Mouse (Mus musculus) limb, embryonic 13.5 days (tissue): Measurements from ENCODE around the gene Gm43064. TPM values are rescaled to one million over a fixed set of nuclear protein-coding genes. Genes with fewer than 3 reads are reported as not detected.
A peak's percentile ranks its signal among the peaks of the same experiment; 100 is the strongest.
"Not testable (repeated sequence)": the region's sequence is repeated elsewhere in the genome, so short reads cannot be mapped to it uniquely, and the experiment has no call there.

ENCODE experiments used
- ATAC-seq: fragments of 200-750 bp; cut with Nextera tagmentation; 2 replicates; pipeline ENCODE4 v1.8.0; 2017; ENCODE audit warnings: low read depth, moderate number of reproducible peaks, moderate TSS enrichment; ENCODE audit not compliant: low FRiP score
- H3K27ac ChIP-seq: fragments of 300-500 bp; sonication (generic); 2 replicates; pipeline ENCODE4 v1.5.1; 2015; ENCODE audit warnings: inconsistent platforms, mild to moderate bottlenecking, moderate library complexity
- H3K27me3 ChIP-seq: fragments of 300-500 bp; sonication (generic); 2 replicates; pipeline ENCODE4 v1.6.1; 2015; ENCODE audit warnings: mild to moderate bottlenecking, inconsistent platforms
- H3K36me3 ChIP-seq: fragments of 300-500 bp; sonication (generic); 2 replicates; pipeline ENCODE4 v1.6.1; 2015; ENCODE audit warnings: inconsistent platforms, mild to moderate bottlenecking, moderate library complexity
- H3K4me1 ChIP-seq: fragments of 300-500 bp; sonication (generic); 2 replicates; pipeline ENCODE4 v1.6.1; 2015; ENCODE audit warnings: inconsistent platforms
- H3K4me2 ChIP-seq: fragments of 300-500 bp; sonication (generic); replicated peaks from 2 replicates; pipeline ENCODE4 v1.6.1; 2015; ENCODE audit warnings: inconsistent platforms, mild to moderate bottlenecking, moderate library complexity
- H3K4me3 ChIP-seq: fragments of 300-500 bp; sonication (generic); 2 replicates; pipeline ENCODE4 v1.5.1; 2015; ENCODE audit warnings: moderate library complexity, mild to moderate bottlenecking, inconsistent platforms
- H3K9ac ChIP-seq: fragments of 300-500 bp; sonication (generic); 2 replicates; pipeline ENCODE4 v1.6.1; 2015; ENCODE audit warnings: mild to moderate bottlenecking, inconsistent platforms
- H3K9me3 ChIP-seq: fragments of 300-500 bp; sonication (generic); 2 replicates; pipeline ENCODE4 v1.6.1; 2016; ENCODE audit warnings: inconsistent platforms
- WGBS: fragments of 180-500 bp; shearing (Covaris S2); methylation state at CpG from one replicate; pipeline ENCODE4 v1.1.7; 2015; 5-methylcytosine and 5-hydroxymethylcytosine counted together
- polyA plus RNA-seq: library from polyadenylated mRNA; unstranded; fragments of >200 nt; fragmentation: Nextera tagmentation; extraction: Ambion mirVana; gene quantifications from 2 replicates; pipeline ENCODE4 v1.2.1, GENCODE M21; 2015

Gene Gm43064
- polyA plus RNA-seq, 1 experiment from 2014 or later, result 0.34 TPM

DNA sequence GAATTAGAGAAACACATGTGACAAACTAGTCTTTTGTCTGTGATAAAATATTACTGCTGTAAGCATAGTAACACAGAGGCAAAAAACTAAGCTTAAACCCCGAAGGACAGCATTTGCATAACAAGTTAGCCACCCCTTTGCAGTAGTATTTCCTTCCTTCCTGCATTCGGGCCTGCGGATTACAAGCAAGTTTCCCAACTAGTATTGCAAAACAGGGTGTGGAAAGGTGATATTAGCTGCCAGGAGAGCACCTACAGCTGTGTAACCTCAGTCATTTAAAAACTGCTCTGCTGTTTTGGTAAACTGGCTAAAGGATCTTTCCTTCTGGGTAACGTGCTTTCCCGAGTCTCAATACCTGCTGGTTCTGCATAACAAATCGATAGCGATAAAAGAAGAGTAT lies 22.1 kb upstream of the Gm43064 start:
- Histone ChIP-seq H3K9me3 (no peaks in the 10 kb centered on the region), H3K9ac (no peak overlapping the region), H3K4me1 (peaks cover 35% of the 10 kb centered on the region), H3K4me2 (no peak overlapping the region), H3K27me3 (no peaks in the 10 kb centered on the region), H3K4me3 (no peak overlapping the region), H3K36me3 (no peaks in the 10 kb centered on the region), H3K27ac (no peak overlapping the region)
- ATAC-seq, result no peak
- 75% methylated on average over 7 of the region's 7 CpGs for WGBS

DNA sequence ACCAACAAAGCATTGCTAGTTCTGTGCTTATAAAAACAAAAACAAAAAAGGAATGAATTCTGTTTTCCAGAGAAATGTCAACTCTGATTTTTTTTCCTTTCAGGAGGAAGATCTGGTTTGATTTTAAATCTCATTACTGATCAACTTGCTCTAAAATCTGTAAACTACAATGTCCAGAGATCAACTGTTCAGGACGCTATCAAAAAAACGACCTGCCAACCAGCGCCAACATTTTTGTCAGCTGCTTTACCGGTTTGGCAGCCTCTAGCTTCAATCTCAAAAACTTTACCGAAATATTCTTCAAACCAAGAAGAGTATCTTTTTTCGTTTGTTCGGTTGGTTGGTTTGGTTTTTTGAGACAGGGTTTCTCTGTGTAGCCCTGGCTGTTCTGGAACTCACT lies 20.3 kb upstream of the Gm43064 start:
- Histone ChIP-seq H3K4me3 (peak overlapping the region; percentile 93; the same call in 1 of the 2 replicates), H3K4me2 (peak overlapping the region; percentile 77), H3K27me3 (0 out of 2 replicates have a peak, but pooled peaks cover 2% of the 10 kb centered on the region), H3K27ac (no peak overlapping the region), H3K36me3 (no peaks in the 10 kb centered on the region), H3K4me1 (peaks cover 35% of the 10 kb centered on the region), H3K9ac (no peak overlapping the region), H3K9me3 (no peaks in the 10 kb centered on the region)
- WGBS, result 78% methylated on average over 7 of the region's 7 CpGs
- ATAC-seq, result no peak

DNA sequence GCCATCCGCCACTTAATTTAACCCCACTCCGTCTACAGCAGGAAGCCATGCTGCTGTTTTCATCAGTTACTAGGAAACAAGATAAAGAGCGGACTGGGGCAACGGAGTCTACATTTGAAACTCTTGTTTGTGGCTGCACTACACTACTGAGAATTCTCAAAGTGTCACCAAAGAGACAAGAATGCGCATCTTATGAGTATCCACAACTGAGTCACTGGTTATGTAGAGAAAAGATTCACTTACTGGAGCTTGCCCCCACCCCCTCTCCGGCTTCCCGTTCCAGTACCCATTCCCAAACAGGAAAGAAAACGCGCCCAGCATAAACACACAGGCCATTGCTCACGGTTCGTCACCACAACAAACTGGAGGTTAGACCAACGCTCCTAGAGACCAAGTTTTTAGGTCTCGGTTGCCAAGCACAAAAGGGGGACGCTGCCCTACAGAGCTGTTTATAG lies 19.5 kb upstream of the Gm43064 start:
- WGBS, result 3% methylated on average over 14 of the region's 14 CpGs
- peaks cover 32% of the 10 kb centered on the region for H3K4me1 ChIP-seq
- peak overlapping the region; percentile 29; the same call in 1 of the 2 replicates for H3K27ac ChIP-seq
- H3K9me3 ChIP-seq, result no peaks in the 10 kb centered on the region
- H3K9ac ChIP-seq, result peak overlapping the region; percentile 93
- no peak for ATAC-seq
- H3K36me3 ChIP-seq, result no peaks in the 10 kb centered on the region
- H3K4me3 ChIP-seq, result peak overlapping the region; percentile 93
- 0 out of 2 replicates have a peak, but pooled peaks cover 3% of the 10 kb centered on the region for H3K27me3 ChIP-seq
- peak overlapping the region; percentile 77 for H3K4me2 ChIP-seq

DNA sequence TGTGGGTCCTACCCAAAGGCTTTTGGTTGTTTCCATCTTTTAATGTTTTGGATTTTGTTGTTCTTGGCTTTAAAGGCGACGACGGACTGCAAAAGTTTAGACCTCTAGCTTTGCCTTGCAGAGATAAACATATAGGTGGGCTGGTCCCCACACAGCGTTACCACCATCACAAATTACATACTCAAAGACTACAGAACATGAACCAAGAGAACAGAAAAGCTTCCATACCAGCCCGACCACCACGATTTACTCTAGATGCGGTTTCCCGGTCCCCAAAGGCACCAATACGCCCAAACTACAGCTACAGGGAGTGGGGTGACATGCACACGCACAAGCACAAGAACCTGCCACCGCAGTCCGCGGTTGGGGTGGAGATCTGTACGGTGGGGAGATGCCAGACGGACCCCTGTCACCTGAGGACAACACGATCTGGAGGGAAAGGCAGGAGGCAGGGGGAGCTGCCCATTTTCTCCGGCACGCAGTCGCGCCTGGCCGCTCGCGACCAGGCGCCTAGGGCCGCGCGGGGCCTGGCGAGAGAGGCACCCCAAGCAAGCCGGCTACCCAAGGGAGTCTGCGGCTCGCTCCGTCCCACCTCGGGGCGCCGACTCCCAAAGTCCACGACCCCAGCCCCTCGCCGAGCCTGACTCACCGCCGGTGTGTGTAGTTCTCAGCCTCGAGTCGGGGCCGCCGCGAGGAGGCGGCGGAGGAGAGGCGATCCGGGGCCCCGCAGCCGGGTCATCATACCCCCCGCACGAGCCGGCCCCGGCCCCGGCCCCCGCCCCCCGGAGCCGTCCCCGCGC lies 18.8 kb upstream of the Gm43064 start:
- H3K9me3 ChIP-seq, result no peaks in the 10 kb centered on the region
- peak overlapping the region; percentile 77 for H3K4me2 ChIP-seq
- peaks cover 25% of the 10 kb centered on the region for H3K4me1 ChIP-seq
- peak; percentile 86 for ATAC-seq
- 0% methylated on average over 48 of the region's 61 CpGs for WGBS
- peak overlapping the region; percentile 89 for H3K27ac ChIP-seq
- H3K4me3 ChIP-seq, result peak overlapping the region; percentile 93
- 0 out of 2 replicates have a peak, but pooled peaks cover 3% of the 10 kb centered on the region for H3K27me3 ChIP-seq
- H3K36me3 ChIP-seq, result no peaks in the 10 kb centered on the region
- peak overlapping the region; percentile 93 for H3K9ac ChIP-seq

DNA sequence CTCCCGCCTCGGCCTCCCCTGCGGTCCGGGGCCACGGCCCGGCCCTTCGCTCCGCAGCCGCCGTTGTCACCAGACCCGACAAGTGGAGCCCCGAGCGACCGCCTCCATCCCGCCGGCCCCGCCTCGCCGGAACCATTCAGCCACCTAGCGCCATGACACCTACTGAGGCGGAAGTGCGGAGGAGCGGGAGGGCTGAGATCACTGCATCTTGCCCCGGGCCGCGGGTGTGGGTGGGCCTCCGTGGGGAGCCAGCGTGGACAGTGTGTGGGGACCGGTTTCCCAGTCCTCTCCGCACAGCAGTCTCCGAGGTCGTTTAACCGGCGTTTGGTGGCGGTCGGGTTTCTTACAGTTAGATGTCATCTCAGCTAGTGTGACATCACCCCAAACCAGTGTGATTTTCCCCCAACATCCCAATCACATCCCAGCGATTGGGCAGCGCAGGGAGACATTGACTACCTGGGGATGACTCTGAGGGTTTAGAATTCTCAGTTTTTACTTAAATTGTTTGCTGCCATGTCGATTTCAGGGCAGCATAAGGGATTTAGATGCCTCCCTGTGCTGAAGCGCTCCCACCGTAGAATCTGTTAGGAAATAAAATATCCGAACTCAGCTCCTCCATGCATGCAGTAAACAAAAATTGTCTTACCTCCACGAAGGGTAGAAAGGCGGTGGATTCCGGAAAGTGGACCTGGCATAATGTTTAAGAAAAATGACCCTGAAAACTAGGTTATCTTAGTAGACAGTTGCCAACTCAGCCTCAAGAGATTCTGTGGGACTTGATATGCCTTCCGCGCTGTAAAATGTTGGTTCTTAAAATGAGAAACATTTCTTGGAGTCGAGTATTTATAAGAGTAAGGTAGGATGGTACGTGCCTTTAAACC lies 17.9 kb upstream of the Gm43064 start, which contains the start of gene Hipk1:
Gene Hipk1 (minus strand): TSS at position 334 of the 881 bp plus-strand sequence.
- WGBS, result 10% methylated on average over 49 of the region's 49 CpGs

DNA sequence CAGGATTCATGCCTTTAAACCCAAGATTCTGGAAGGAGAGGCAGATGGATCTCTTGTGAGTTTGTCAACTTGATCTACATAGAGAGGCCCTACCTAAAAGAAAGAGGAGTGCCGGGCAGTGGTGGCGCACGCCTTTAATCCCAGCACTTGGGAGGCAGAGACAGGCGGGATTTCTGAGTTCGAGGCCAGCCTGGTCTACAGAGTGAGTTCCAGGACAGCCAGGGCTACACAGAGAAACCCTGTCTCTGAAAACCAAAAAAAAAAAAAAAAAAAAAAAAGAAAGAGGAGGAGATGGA lies 17.3 kb upstream of the Gm43064 start:
- H3K4me1 ChIP-seq, result peaks cover 25% of the 10 kb centered on the region
- H3K9me3 ChIP-seq, H3K27me3 ChIP-seq, H3K36me3 ChIP-seq, H3K27ac ChIP-seq, ATAC-seq: not testable (repeated sequence)
- H3K4me2 ChIP-seq, result peak overlapping the region; percentile 77
- WGBS, result 85% methylated on average over 5 of the region's 5 CpGs
- peak overlapping the region; percentile 93; the same call in 1 of the 2 replicates for H3K9ac ChIP-seq
- H3K4me3 ChIP-seq, result peak overlapping the region; percentile 93; the same call in 1 of the 2 replicates

More for the DNA sequence above, 17.9 kb upstream of the Gm43064 start, which contains the start of gene Hipk1:
- Histone ChIP-seq H3K4me3 (peak within 1 kb of the TSS; percentile 93), H3K9ac (peak within 1 kb of the TSS; percentile 93), H3K4me1 (peaks cover 25% of the 10 kb centered on the region), H3K36me3 (no peaks in the 10 kb centered on the region), H3K9me3 (no peaks in the 10 kb centered on the region), H3K27me3 (0 out of 2 replicates have a peak, but pooled peaks cover 3% of the 10 kb centered on the region), H3K27ac (peak within 1 kb of the TSS; percentile 89), H3K4me2 (peak within 1 kb of the TSS; percentile 77)
- ATAC-seq, result peak; percentile 96

DNA sequence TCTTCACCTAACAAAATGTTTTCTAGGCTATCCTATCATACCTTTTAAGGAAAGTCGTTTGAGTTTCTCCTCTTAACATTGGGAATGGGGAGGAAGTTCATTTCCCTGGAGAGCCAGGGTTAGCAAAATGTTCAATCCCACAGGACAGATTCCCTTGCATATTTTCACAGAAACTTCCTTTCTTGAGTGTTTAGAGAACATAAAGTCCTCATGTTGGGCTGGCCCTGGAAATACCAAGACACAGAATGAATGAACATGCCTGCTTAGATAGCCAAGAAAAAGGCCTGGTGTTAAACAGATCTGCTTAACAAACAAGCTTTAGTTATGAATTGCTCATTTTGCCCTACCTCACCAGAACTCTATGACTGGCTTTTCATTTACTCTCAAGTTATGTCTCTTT lies 16.8 kb upstream of the Gm43064 start:
- H3K9ac ChIP-seq, result no peak overlapping the region
- no peak overlapping the region for H3K4me3 ChIP-seq
- 0 out of 2 replicates have a peak, but pooled peaks cover 3% of the 10 kb centered on the region for H3K27me3 ChIP-seq
- WGBS, result 78% methylated on average over 1 of the region's 1 CpGs
- H3K4me1 ChIP-seq, result peaks cover 21% of the 10 kb centered on the region
- no peaks in the 10 kb centered on the region for H3K9me3 ChIP-seq
- H3K4me2 ChIP-seq, result no peak overlapping the region
- H3K36me3 ChIP-seq, result no peaks in the 10 kb centered on the region
- ATAC-seq, result no peak
- no peak overlapping the region for H3K27ac ChIP-seq

DNA sequence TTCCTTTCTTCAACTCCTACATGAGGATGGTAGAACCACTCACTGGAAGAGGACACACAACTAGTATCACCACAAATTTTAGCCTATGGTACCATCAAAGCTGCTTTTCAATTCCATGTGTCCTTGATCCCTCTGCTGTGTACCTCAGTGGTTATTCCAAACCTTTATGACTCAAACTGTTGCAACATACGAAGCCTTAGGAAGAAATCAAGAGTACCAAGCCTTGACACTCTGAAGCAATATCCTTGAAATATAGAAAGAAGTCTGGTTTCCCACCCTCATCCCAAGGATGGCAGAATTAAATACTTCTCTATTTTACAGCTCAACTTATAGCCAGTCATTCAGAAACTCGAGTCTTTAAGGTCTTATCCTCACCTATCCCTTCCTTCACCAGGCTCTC lies 13.0 kb upstream of the Gm43064 start:
- Histone ChIP-seq H3K36me3 (no peaks in the 10 kb centered on the region), H3K4me1 (peaks cover 6% of the 10 kb centered on the region; the same call in 1 of the 2 replicates), H3K27ac (no peak overlapping the region), H3K4me3 (no peak overlapping the region), H3K27me3 (0 out of 2 replicates have a peak, but pooled peaks cover 3% of the 10 kb centered on the region), H3K9me3 (no peaks in the 10 kb centered on the region), H3K4me2 (no peak overlapping the region), H3K9ac (no peak overlapping the region)
- 56% methylated on average over 2 of the region's 2 CpGs for WGBS
- ATAC-seq, result no peak

DNA sequence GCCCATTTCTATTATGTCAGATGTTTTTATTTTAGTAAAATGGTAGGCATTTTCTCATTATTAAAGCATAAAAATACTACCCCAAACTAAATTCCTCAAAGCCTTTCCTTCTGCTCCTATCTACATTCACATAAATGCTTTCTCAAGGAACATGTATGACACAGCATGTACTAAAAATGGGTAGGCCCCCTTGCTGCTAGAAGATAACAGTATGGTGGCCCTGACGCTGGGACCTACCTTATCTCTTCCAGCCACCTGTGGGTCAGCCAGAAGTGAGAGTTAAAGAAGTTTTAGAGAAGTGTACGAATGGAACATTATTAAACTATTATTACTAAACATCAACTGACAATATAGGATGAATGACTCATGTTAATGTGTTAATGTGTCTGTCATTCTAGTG lies 9.9 kb upstream of the Gm43064 start:
- H3K36me3 ChIP-seq, result peaks cover 27% of the 10 kb centered on the region
- no peak overlapping the region for H3K9ac ChIP-seq
- no peak overlapping the region for H3K4me2 ChIP-seq
- 78% methylated on average over 2 of the region's 2 CpGs for WGBS
- H3K4me3 ChIP-seq, result no peak overlapping the region
- no peak for ATAC-seq
- H3K4me1 ChIP-seq, result peaks cover 7% of the 10 kb centered on the region; the same call in 1 of the 2 replicates
- no peak overlapping the region for H3K27ac ChIP-seq
- no peaks in the 10 kb centered on the region for H3K9me3 ChIP-seq
- H3K27me3 ChIP-seq, result no peaks in the 10 kb centered on the region

DNA sequence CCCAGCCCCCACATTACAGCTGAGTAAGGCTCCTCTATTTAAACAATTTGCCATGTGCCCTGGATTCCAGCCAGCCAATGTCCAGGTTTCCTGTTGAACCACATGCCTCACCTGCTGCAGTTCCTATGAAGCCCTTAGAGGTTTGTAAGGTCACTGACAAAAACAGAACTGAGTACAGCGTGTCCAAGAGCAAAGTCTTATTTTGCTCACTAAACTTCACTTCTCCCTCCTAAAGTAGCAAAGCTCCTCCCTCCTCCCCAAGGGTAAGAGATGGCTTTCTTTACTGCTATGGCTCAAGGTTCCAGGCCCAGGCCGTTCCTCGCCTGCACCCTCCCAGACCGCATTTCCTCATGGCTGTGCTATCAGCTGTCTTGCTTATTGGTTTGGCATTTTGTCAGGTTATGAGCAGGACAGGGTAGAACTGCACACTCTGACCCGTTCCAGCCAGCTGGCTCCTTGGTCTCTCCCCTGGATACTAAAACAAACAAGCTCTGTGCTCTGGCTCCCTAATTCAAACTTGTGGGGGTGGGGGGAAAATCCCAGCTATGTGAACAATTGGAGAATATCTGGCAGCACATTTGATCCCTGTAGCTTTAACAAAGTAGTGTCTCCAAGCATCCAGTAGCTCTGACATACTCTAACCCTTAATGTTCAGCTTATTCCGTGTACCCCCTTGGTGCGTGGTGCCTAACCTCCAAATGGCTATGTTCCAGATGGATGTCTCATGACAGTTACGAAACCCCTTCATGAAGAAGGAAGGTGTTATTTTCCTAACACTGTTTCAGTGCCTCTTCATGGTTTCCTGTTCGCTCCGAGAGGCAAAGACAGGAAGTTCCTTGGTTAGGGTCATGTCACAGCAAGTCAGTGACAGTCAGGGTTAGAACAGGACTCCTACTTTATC lies 7.5 kb upstream of the Gm43064 start:
- WGBS, result 75% methylated on average over 10 of the region's 10 CpGs
- Histone ChIP-seq H3K27me3 (no peaks in the 10 kb centered on the region), H3K9ac (no peak overlapping the region), H3K36me3 (peaks cover 44% of the 10 kb centered on the region), H3K4me1 (peaks cover 7% of the 10 kb centered on the region; the same call in 1 of the 2 replicates), H3K4me3 (no peak overlapping the region), H3K27ac (peak overlapping the region; percentile 33; the same call in 1 of the 2 replicates), H3K4me2 (no peak overlapping the region), H3K9me3 (no peaks in the 10 kb centered on the region)
- ATAC-seq, result peak; percentile 80

DNA sequence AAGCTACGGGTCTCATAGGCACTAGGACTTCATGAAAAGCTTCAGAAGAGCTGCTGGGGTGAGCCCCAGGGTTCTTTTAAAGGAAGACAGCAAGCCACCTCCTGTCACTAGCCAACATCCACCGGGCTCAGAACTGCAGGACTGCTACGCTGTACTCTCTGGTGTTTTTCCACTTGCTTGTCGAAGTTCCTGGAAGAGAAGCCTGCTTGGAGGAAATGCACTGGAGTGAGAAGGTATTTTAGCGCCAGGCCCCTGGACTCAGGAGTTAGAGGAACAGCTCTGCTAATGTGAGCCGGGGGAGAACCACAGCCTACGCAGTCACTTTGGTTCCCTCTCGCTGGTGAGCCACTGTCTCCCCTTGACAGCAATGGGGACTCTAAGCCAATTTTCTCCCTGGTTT lies 6.5 kb upstream of the Gm43064 start:
- ATAC-seq, result no peak
- no peaks in the 10 kb centered on the region for H3K27me3 ChIP-seq
- H3K36me3 ChIP-seq, result peaks cover 49% of the 10 kb centered on the region
- H3K9ac ChIP-seq, result no peak overlapping the region
- H3K9me3 ChIP-seq, result no peaks in the 10 kb centered on the region
- H3K4me2 ChIP-seq, result no peak overlapping the region
- H3K27ac ChIP-seq, result no peak overlapping the region
- 95% methylated on average over 8 of the region's 8 CpGs for WGBS
- H3K4me3 ChIP-seq, result no peak overlapping the region
- peaks cover 9% of the 10 kb centered on the region for H3K4me1 ChIP-seq
